Mouse (Mus musculus) right cerebral cortex, postnatal 4 days (tissue): Measurements from ENCODE around the gene Rhod.
"Not testable (repeated sequence)": the region's sequence is repeated elsewhere in the genome, so short reads cannot be mapped to it uniquely, and the experiment has no call there.

ENCODE experiments used
- DNase-seq: peaks from one replicate; pipeline ENCODE4 v3.0.0-alpha.2; 2022

The Rhod gene

GRCm38 (mm10) chr19:4398959-4399358 is 40.3 kb downstream of the Rhod start:
- DNase-seq: no peak

- DNase-seq: no peak
These were observed 40.6 kb downstream of the Rhod start for GRCm38 (mm10) chr19:4398630-4398948.

- DNase-seq: peak; percentile 53
These were observed 41.2 kb downstream of the Rhod start, which contains the start of gene Kdm2a for GRCm38 (mm10) chr19:4397798-4398629. TSS of gene Kdm2a (minus strand) at chr19:4398285.

- DNase-seq: peak; percentile 97
These were observed 42.0 kb downstream of the Rhod start for GRCm38 (mm10) chr19:4396998-4397797.

GRCm38 (mm10) chr19:4396081-4396997 is 42.9 kb downstream of the Rhod start:
- DNase-seq: peak; percentile 32

- no peak for DNase-seq
These were observed 52.0 kb downstream of the Rhod start for GRCm38 (mm10) chr19:4387276-4387675.

- DNase-seq: no peak
These were observed 54.2 kb downstream of the Rhod start for GRCm38 (mm10) chr19:4385026-4385425.

- no peak for DNase-seq
These were observed 54.9 kb downstream of the Rhod start for GRCm38 (mm10) chr19:4384322-4384721.

- DNase-seq: no peak
These were observed 55.9 kb downstream of the Rhod start for GRCm38 (mm10) chr19:4383306-4383705.

GRCm38 (mm10) chr19:4382303-4382702 is 56.9 kb downstream of the Rhod start:
- not testable (repeated sequence) for DNase-seq
